Mouse (Mus musculus) layer of hippocampus, adult 11-12 months (tissue): ENCODE results near the gene Letmd1.
A peak's percentile ranks its signal among the peaks of the same experiment; 100 is the strongest.
"Not testable (repeated sequence)": the region's sequence is repeated elsewhere in the genome, so short reads cannot be mapped to it uniquely, and the experiment has no call there.

Source experiments
- DNase-seq: peaks from one replicate; pipeline ENCODE4 v3.0.0; 2022; ENCODE audit warnings: low spot score

The Letmd1 gene

DNA sequence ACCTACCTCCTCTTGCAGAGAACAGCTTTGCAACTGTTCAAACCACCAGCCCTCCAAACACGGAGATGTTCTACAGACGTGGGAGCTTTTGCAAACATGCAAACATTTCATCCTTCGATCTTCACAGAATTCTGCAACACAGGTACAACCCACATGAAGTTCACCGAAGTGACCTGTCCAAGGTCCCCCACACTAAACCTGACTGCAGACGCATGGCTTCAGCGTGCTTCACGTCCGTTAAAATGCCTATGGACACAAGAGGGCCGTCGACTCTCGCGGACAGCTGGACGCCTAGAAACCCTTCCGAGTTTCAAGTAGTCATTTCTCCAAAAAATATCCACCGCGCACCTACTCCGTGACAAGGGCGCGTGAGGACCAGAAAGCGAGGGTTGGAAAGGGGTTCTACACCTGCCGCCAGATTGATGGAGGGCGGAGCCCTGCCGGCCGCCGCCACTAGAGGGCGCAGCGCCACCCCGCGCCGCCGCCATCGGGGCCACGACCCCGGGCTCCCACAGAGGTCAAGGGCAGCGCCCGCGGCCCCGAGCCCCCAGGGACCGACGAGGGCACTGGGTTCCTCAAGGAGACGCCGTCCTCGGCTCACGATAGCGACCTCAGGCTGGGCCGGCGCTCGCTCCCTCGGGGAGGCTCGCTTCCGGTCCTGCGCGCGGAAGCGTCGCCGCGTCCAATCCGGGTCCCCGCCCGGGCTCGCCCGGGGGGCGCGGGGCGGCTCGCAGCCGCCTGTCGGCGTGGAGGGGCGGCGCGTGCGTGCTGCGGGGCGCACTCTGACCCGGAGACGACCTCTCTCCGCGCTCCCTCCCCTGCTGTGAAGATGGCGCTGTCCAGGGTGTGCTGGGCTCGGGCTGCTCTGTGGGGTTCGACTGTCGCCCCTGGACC is at the start of gene Letmd1:
TSS of gene Letmd1 (plus strand) at position 729 of the 894 bp plus-strand sequence.
- DNase-seq, result peak; percentile 90

DNA sequence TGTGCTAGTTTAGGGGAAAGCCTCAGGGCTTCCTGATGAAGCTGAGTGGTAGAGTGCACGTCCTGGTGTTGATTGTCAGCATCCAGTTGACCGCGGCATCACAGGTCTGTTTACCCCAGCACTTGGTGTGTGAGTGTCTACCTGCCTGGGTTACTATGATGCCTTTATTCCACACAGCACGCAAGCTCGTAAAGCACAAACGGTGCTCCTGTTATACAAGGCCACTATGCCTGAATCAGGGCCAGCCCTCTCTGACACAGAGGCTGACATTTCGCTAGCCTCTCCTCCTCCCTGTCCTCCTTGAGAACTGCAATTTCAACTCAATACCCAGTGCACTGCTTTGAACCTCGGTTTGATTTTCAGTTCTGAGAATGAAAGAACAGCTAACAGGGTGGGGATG is 49.5 kb upstream of the Letmd1 start:
- no peak for DNase-seq

DNA sequence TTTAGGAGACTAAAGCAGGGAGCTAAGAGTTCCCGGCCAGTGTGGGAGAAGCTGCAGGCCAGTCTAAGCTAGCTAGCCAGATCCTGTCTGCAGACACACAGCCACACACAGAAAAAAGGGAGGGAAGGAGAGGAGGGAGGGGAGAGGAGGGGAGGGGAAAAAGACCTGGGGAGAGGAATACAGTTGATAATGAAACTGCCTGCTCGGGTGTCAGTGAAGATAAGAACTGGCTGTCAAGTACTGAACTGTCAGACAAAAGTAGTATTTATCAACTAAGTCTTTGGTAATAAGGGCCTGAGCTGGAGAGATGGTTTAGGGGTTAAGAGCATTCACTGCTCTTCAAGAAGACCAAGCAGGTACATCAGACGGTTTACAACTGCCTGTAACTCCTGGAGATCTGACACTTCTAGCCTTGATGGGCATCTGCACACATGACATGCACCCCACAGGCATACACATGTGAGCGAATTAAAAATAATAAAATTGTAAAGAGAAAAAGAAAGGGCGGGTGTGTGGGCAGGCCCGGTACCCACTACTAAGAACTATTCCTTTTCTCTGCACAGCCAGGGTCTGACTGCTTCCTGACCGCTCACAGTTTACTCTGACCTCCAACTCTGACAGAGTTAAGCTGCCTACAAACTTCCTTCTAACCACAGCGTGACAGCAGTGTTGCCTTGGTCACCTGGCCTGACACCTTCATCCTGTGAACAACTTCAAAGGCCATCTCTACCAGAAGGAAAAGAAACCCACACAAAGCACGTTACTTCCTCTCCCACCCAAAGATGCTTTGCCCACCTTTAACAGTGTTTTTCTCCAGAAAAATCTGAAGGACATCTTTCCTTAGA is 48.7 kb upstream of the Letmd1 start:
- DNase-seq, result no peak

DNA sequence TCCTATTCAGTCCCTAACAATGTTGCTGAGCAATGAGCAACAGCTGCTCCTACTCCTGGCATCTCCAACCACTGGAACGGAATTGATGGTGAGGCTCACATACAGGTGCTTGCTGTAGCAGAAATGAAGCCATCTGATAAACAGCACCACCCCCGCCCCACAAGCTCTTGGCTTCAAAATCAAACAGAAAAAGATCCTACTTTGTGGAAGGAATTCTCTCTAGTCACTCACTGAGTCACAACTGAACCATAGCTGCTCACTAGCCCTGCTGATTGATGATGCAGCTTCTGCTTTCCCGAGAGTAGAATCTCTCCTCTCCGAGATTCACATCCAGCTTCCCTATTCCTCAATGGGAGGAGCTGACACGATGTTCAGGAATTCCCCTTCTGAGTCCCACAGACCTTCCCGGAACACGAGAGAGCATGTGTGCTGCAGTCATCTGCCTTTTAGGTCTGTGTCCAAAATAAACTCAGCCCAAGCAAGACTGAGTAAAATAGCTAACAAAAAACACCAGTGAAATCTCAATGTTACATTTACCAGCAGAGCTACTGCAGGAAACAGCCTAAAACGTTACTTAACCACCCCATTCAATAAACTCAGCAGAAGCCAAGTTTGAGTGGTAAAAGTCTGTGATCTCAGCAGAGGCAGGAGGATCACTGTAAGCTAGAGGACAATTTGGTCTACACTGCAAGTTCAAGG is 47.6 kb upstream of the Letmd1 start:
- no peak for DNase-seq

DNA sequence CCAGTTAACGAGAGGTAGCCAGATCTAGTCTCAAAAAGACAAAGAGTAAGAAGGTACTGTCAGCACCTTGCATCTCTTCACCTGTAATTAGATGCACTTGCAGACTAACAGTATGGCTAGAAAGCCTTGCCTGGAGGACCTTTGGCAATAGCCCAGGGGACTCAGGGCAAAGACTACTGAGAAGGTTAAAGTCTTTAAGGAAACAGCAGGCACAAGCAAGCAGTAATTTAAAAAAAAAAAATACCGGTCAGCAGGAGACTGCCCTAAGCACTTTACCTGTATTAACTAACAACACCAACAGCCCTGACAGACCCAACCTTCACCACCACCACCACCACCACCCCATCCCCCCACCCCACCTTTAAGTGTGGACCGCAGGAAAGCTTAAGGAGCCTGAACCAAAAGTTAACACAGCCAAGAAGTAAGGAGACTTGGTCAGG is 47.0 kb upstream of the Letmd1 start, which contains the start of gene Gm5475:
TSS of gene Gm5475 (plus strand) at position 390 of the 440 bp plus-strand sequence.
- not testable (repeated sequence) for DNase-seq

DNA sequence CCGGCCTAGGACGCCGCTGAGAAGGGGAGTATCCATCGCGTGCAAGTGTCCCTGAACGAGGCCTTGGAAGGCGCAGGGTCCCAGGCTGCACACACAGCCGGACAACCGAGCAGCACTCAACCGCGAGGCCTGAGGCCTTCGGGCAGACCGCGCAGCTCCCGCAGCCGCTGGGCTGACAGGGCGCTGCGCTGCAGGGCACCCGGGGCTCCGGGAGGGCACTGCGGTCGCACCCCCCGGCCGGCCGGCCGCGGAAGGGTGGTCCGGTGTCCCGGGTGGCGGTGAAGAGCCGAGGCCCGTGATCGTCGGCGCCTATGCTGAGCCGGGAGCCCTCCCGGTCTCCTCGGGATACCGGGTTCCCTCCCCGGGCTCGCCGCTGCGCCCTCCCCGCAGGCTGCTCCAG is 46.3 kb upstream of the Letmd1 start:
- DNase-seq, result no peak

DNA sequence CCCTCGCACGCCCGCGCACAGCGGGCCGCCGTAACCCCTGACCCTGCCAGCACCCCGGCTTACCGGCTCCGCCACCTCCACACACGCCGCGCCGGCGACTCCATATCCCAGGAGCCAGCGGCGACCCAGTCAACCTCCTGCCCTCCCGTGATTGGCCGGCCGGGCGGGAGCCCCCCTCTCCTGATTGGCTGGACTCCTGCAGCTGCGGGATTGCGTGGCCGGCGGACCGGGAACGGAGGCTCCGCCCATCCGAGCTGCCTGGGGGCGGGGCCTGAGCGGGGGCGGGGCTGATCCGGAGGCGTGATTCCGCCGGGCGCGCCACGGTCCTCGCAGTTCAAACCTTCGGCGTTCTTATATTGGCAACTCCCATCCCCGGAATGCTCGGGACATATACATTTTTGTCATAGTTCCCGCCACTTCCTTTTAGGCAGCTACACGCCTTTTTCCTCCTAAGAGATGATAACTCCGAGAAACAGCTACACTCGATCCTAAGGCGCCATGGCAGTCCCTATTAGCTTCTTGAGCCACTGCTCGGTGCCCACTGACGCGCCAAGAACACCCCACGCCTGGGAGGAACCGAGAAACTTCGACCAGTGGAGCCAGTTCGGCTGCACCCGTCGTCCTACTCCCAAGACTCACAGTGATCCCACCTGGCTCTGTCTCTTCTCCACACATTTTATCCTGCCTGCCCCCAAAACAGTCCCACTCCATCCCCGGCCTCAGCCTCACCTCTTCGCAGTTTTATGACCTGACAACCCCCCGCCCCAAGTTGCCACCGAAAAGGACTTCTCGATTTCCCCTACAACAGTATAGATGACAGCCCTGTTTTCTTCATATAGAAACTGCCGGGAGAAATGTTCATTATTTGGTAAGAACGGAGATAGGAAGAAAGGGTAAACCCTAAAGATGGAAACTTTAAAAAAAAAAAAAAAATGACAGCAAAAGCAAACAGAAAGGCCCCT is 45.6 kb upstream of the Letmd1 start:
- DNase-seq, result peak; percentile 96

DNA sequence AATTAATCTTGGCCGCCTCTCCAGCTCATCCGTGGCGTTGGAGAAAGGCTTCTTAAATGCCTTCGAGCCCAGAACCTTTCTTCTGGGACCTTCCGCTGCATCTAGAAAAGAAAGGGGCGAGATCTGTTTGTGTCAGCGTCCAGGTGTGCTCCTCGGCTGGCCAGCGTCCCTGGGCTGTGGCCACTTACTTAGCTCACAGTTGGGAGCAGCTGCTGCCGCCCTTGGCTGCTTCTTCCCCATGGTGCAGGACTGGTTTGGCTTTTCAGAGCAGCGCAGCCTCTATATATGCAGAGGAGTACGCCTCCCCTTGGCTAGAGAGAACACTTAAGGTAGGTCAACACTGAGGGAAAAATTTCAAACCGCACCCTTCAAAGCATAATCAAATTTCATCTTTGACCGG is 44.9 kb upstream of the Letmd1 start:
- DNase-seq, result no peak

DNA sequence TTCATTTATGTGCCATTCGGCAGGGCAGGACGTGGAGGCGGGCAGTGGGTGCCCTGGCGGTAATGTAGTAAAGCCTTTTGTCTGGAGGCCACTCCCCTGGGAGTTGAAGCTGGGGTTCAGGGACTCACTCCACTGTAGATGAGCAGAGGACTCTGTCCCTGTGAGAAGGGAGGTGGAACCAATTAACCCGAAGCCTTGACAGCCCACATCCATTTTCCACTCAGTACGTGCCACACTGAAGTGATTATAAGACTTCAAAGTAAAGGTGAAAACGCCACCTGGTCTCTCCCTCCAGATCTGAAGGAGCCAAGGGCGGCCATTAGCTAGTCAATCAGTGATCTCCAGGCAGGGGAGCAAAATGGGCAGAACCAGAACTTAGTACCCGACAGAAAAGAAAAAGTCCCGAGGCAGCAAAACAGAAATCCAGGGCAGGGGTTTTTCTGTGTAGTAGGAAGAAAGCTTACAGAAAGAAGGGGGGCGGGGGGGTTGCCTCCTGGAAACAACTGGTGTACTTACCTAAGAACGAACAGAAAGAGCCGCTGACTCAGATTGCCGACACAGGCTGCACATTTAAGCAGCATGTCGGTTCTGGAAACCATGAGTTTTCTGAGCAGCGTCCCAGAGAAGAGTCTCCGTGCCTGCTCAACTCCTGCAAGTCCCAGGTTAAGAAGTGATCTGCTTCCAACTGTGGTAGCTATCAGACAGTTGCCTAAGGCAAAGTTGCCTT is 44.3 kb upstream of the Letmd1 start, which contains the start of gene Slc11a2:
TSS of gene Slc11a2 (minus strand) at position 677 of the 727 bp plus-strand sequence.
- no peak for DNase-seq

DNA sequence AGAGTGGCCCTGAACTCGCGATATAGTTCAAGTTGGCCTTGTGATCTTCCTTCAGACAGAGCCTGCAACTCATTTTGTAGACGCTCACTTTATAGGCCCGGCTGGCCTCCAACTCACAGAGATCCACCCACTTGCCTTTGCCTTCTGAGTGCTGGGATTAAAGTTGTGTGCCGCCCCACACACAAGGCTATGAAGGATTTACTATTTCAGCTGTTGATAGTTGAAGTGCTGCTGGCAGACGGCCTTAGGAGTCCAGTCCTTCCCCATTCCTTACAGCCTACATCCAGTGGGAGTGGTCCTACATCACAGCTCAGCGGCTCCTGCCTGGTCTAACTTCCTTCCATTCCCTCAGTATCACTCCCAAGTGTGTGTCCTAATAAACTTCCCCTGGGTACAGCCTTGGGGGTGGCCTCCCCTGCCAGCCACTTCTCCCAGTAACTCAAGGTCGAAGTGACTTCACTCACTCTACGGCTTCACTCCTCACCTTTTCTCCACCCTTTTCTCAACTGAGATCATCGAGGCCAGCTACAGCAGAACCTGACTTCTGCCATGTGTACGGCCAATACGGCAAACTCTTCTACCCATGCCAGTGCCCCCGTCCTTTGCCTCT is 40.4 kb upstream of the Letmd1 start:
- no peak for DNase-seq

DNA sequence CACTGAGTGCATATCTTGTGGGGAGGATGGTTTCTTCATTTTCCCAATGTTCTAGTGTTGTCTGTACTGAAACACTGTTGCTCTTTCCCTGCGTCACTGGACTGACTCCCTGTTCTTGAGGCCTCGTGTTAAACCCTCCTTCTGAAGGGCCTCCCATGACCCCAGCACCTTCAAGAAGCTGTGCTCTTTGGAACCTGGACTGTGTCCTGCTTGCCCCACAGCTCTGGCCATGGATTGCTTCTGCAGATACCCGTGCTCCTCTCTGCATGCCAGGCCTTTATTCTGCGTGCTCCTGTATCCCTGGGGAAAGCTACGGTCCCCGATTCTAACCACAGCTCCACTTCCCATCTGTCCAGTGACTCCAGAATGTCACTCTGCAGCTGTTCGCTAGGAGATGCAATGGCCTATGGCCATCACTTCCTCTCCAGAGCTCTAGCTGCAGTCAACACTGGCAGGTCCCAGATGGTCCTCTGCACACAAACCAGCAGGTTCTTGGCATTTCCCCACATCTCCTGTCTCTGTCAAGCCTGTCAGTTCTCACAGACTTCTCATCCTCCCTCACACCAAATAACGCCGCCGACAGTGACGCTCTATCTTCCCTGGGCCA is 38.8 kb upstream of the Letmd1 start:
- DNase-seq, result no peak

DNA sequence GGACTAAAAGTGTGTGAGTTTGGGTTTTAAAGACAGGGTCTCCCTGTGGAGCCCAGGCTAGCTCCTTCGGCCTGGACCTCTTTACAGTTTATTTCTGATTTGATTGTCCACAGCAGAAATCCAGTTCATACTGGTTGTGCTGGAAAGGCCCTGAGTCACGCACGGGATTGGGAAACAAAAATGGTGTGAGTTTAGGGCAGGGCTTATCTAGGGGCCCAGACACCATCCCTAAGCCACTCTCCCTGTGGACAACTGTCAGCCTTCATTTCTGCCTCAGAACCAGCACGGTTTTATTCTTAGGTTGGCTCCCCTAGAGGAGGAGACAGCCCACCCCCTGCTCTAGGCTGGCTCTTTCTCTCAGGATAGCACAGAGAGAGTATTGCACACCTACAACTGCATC is 35.6 kb upstream of the Letmd1 start:
- no peak for DNase-seq

DNA sequence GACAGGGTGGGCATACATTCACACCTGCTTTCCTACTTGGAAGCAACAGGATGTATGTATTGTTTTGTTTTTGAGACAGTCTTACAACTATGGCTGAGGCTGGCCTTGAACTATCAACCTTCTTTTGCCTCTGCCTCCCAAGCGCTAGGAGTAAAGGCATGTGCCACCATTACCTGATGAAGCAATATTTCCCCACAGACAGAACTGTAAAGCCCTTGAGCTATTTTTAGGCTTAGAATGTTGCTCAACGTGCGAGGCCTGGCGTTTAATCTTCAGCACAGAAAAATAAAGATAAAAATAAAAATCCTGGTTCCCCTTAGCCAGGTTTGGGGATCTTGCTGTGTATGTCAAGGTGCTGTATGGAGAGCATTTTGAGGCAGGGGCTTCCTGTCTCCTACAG is 32.7 kb upstream of the Letmd1 start:
- no peak for DNase-seq

DNA sequence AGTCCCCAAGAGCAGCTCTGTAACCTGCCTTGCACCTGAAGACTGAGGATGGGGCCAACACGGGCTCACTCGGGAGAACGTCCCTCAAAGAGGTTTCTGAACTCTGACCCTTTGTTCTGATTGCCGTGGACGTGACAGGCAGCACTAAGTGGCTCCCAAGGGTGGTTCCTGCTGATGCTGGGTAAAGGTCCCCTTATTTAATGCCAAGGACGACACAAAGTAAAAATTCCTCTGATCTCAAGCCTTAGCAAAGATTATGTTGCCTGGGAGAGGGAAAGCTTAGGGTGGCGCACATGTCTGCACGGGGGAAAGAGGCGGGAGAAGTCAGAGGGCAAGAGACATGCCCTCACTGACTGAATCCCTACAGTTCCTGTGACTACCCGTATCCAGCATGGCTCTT is 32.3 kb upstream of the Letmd1 start:
- no peak for DNase-seq

DNA sequence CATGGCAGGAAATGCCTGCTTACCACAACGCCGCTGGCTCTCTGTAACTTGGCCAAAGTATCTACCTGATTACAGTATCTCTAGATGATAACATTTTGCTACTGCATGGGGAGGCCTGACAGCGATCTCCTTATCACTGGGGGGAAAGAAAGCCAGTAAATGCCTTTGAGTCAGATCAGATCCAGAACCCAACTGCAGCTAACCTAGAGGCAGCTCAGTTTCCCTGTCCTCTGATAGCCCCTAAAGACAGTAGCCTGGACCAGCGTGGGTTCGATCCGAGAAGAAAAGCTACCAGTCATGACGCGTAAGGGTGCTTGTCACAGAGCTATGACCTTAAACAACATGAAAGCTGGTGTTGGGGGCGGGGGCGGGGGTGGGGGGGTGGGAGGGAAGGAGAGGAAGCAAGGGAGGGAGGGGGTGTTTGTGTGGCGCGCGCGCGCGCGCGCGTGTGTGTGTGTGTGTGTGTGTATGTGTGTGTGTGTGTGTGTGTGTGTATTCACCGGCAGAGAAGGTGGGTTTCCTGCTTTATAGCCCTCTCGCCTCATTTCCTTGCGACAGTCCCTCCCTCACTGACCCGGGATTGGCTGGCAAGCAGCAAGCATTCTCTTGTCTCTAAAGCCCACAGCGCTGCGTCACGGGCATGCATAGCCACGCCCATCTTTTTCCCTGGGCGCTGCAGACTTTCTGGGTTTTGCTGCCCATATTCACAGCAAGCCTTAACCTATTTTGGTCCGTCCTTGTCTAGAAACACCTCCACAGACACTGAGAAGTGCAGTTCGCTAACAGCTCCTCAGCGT is 25.5 kb upstream of the Letmd1 start:
- peak; percentile 87 for DNase-seq

DNA sequence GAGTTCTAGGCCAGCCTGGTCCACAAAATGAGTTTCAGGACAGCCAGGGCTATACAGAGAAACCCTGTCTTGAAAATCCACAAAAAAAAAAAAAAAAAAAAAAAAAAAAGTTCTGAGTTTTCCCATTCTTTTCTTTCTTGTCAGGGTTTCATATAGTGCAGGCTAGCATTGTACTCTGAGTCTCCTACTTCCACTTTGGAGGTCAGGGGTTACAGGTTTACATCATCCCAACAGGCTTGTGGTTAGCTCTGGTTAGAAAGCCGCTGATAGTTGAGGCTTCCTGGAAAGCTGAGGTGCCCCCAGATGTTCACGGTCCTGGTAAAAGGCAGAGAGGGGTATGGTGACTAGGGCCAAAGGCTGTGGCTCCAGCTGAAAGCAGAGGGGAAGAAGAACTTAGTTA is 21.9 kb upstream of the Letmd1 start:
- no peak for DNase-seq

DNA sequence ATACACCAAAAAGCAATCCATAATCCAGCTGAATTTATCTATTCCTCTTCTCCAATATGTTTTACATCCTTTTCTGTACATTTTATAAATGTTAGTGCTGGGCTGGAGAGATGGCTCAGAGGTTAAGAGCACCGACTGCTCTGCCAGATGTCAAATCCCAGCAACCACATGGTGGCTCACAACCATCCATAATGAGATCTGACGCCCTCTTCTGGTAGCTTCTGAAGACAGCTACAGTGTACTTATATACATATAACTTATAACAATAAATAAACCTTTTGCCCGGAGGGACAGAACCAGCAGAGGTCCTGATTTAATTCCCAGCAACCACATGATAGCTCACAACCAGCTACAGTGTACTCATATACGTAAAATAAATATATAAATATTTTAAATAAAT is 20.3 kb upstream of the Letmd1 start:
- no peak for DNase-seq

DNA sequence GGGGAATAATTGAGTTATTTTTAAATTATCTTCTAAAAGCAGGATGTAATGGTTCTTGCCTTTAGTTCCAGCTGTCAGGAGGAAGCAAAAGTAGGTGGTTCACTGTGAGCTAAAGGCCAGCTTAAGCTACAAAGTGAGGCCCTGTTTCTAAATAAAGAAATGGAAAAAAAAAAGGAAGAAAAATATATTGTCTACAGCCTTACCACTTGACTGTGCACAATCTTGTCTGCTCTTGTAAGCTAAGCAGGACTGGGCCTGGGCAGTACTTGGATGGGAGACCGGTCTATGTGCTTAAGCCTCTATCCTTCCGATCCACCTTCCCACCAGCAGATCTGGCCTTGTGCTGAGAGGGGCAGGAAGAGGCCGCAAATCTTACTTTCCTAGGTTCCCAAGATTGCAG is 19.3 kb upstream of the Letmd1 start:
- DNase-seq, result no peak

DNA sequence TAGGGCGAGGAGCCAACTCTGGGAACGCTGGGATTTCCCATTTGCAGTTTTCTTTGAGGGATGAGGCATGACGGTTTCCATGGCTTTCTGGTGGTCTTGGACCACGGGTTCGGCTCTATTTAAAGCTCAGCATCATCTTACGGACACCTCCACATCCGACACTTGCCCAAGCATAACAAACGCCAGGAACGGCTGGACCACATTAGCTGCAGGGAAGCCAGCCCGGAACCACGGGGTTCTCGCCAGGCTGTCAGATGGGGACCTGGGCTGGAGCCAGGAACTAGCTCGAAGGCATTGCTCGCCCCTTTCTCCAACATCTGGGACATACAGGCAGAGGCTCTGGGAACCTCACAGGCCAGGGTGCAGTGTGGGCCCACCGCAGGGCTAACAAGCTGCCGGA is 17.6 kb upstream of the Letmd1 start:
- peak; percentile 48 for DNase-seq
